Mouse (Mus musculus) cerebellum, adult 9-10 months (tissue): ENCODE data around the gene Wls.

Source experiments
- DNase-seq: peaks from one replicate; pipeline ENCODE4 v3.0.0; 2022

Wls gene

GRCm38 (mm10) chr3:159839481-159839880, at the start of gene Wls:
Gene Wls (plus strand): TSS chr3:159839672.
- peak; percentile 7 for DNase-seq

GRCm38 (mm10) chr3:159789781-159790180, 49.7 kb upstream of the Wls start:
- no peak for DNase-seq

- DNase-seq: no peak
Observed at GRCm38 (mm10) chr3:159831535-159831934, 7.9 kb upstream of the Wls start.

GRCm38 (mm10) chr3:159840002-159840816, 737 bp downstream of the Wls start:
- peak; percentile 2 for DNase-seq

- DNase-seq: no peak
Observed at GRCm38 (mm10) chr3:159840817-159841390, 1.4 kb downstream of the Wls start.

- DNase-seq: no peak
Observed at GRCm38 (mm10) chr3:159841458-159841857, 2.0 kb downstream of the Wls start.

- no peak for DNase-seq
Observed at GRCm38 (mm10) chr3:159843135-159843534, 3.7 kb downstream of the Wls start.

- DNase-seq: no peak
Observed at GRCm38 (mm10) chr3:159847410-159848016, 8.0 kb downstream of the Wls start.

- no peak for DNase-seq
Observed at GRCm38 (mm10) chr3:159848156-159848555, 8.7 kb downstream of the Wls start.

- DNase-seq: no peak
Observed at GRCm38 (mm10) chr3:159851476-159851875, 12.0 kb downstream of the Wls start.

- DNase-seq: no peak
Observed at GRCm38 (mm10) chr3:159851980-159852379, 12.5 kb downstream of the Wls start.

- DNase-seq: no peak
Observed at GRCm38 (mm10) chr3:159857112-159857511, 17.6 kb downstream of the Wls start.

GRCm38 (mm10) chr3:159865691-159866090, 26.2 kb downstream of the Wls start:
- DNase-seq: no peak

GRCm38 (mm10) chr3:159878983-159879382, 39.5 kb downstream of the Wls start:
- no peak for DNase-seq

GRCm38 (mm10) chr3:159883325-159883724, 43.9 kb downstream of the Wls start:
- DNase-seq: no peak

GRCm38 (mm10) chr3:159884802-159885201, 45.3 kb downstream of the Wls start:
- no peak for DNase-seq

GRCm38 (mm10) chr3:159885271-159885670, 45.8 kb downstream of the Wls start:
- DNase-seq: peak; percentile 4

- DNase-seq: no peak
Observed at GRCm38 (mm10) chr3:159885781-159886400, 46.4 kb downstream of the Wls start.

GRCm38 (mm10) chr3:159890176-159891056, 50.9 kb downstream of the Wls start:
- DNase-seq: no peak

GRCm38 (mm10) chr3:159891057-159891752, 51.7 kb downstream of the Wls start:
- no peak for DNase-seq

- no peak for DNase-seq
Observed at GRCm38 (mm10) chr3:159907329-159907728, 67.9 kb downstream of the Wls start.
